25 mouse cellular contexts compared by ENCODE assay signal in the genomic region with DNA sequence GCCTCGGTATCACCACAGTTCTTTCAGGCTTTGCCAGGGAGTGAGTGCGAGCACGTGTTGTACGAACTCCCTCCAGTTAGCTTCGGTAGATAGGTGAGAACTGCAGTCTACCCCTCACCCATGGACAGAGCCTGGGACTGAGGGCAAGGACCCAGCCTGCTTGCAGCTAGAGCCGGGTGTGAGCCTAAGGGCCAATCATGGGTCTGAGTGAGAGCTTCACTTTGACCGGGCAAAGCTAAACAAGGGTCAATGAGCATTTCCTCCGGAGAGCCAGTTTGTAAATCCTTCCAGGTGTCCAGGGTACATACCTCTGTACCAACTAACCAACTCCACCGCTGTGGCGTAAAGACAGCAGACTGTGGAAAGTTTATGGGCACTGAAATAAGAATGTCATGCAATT.
A peak's percentile ranks its signal among the peaks of the same experiment; 100 is the strongest.
DNase-seq lines count a peak whose midpoint lies in the region; ATAC-seq and TF ChIP-seq lines count a peak whose summit lies in the region.
"Had no signal": no experiment of that assay in that cellular context is flagged by ENCODE, and none has a peak within 500 bp of the region (broad histone marks: within the 10 kb centered on the region; RNA-seq: fewer than 3 reads in every experiment).

No protein-coding gene starts in this region.

- no peaks in the 10 kb centered on the region for H3K4me1 ChIP-seq in lung, postnatal 0 days (ENCODE audit: insufficient read depth, low read depth, low read length)

- no peaks in the 10 kb centered on the region for H3K36me3 ChIP-seq in lung, postnatal 0 days (ENCODE audit: insufficient read depth, low read length)
- H3K36me3 ChIP-seq: embryonic facial prominence, embryonic 12.5 days; embryonic facial prominence, embryonic 15.5 days; heart, embryonic 12.5 days; heart, embryonic 15.5 days had no signal

- no peaks in the 10 kb centered on the region for H3K9me3 ChIP-seq in lung, postnatal 0 days (ENCODE audit: low read length)
- H3K9me3 ChIP-seq: embryonic facial prominence, embryonic 12.5 days; embryonic facial prominence, embryonic 15.5 days; heart, embryonic 12.5 days; heart, embryonic 15.5 days had no signal

- H3K4me3 ChIP-seq in lung, postnatal 0 days (ENCODE audit: low read depth, low read length), result no peak overlapping the region
- H3K4me3 ChIP-seq: embryonic facial prominence, embryonic 12.5 days; embryonic facial prominence, embryonic 15.5 days; gastrocnemius, adult 2 months; heart, embryonic 12.5 days; heart, embryonic 15.5 days had no signal

- 0 out of 2 replicates have a peak overlapping the region, but pooled peaks have one; percentile 14 for H3K27ac ChIP-seq in lung, postnatal 0 days (ENCODE audit: low read length)
- H3K27ac ChIP-seq: embryonic facial prominence, embryonic 12.5 days; embryonic facial prominence, embryonic 15.5 days; gastrocnemius, adult 2 months; heart, embryonic 15.5 days; hindbrain, embryonic 14.5 days had no signal

- TF ChIP-seq EP300 in lung, postnatal 0 days (IDR thresholded peaks at IDR 0.05), result no peak

- no peaks in the 10 kb centered on the region for H3K27me3 ChIP-seq in lung, postnatal 0 days (replicated peaks; ENCODE audit: insufficient read depth, low read length)
- H3K27me3 ChIP-seq: embryonic facial prominence, embryonic 12.5 days; embryonic facial prominence, embryonic 15.5 days had no signal

- WGBS in lung, postnatal 0 days, result 83% methylated on average over 10 of the region's 10 CpGs

- no peak for ATAC-seq in lung, postnatal 0 days
- ATAC-seq: CD4-positive, CD25-positive, alpha-beta regulatory T cell, adult 4 months; forebrain, embryonic 14.5 days; forebrain, postnatal 0 days had no signal

- DNase-seq in kidney, adult 18-20 months, result peak; percentile 31
- no peak for DNase-seq in kidney, postnatal 14 days
- DNase-seq in kidney, adult 9 months, result peak; percentile 76
- DNase-seq in kidney, postnatal 10 days, result no peak
- no peak for DNase-seq in lung, postnatal 0 days (ENCODE audit: low spot score)
- no peak for DNase-seq in lung, adult 18-20 months
- DNase-seq: adrenal gland, adult 2 months; adrenal gland, postnatal 14 days; cerebellum, adult 11 months; cerebellum, adult 2 months; cerebellum, adult 9-11 months; cerebellum, postnatal 25 days; forebrain, postnatal 0 days; gastrocnemius, adult 2 months; gastrocnemius, postnatal 14 days; heart, adult 18-20 months; heart, postnatal 14 days; heart, postnatal 4 days had no signal

- no peak for TF ChIP-seq CTCF in lung, postnatal 0 days (IDR thresholded peaks at IDR 0.05)

- H3K9ac ChIP-seq in lung, postnatal 0 days (replicated peaks; ENCODE audit: low read depth), result no peak overlapping the region
- H3K9ac ChIP-seq: embryonic facial prominence, embryonic 12.5 days; embryonic facial prominence, embryonic 15.5 days; forebrain, postnatal 0 days; heart, embryonic 12.5 days; heart, embryonic 15.5 days; hindbrain, embryonic 14.5 days had no signal

- no peak overlapping the region for H3K4me2 ChIP-seq in lung, postnatal 0 days (replicated peaks; ENCODE audit: low read depth, low read length)
- H3K4me2 ChIP-seq: embryonic facial prominence, embryonic 12.5 days; embryonic facial prominence, embryonic 15.5 days; heart, embryonic 12.5 days; heart, embryonic 15.5 days; hindbrain, embryonic 14.5 days had no signal

Comparison
In these comparisons a context has a peak if more than half of its experiments do, and no peak if none do; other contexts are left out.
1. DNase-seq: peak in kidney, adult 18-20 months (single experiment) and kidney, adult 9 months (single experiment); none in kidney, postnatal 14 days (single experiment), kidney, postnatal 10 days (single experiment), lung, postnatal 0 days (single experiment) and lung, adult 18-20 months (0 of 2).